Mouse (Mus musculus) erythroblast, embryonic 14.5 days (primary cell): ENCODE data around the gene Mog. TPM values are rescaled to one million over a fixed set of nuclear protein-coding genes. Genes with fewer than 3 reads are reported as not detected.
A peak's percentile ranks its signal among the peaks of the same experiment; 100 is the strongest.
"Not testable (repeated sequence)": the region's sequence is repeated elsewhere in the genome, so short reads cannot be mapped to it uniquely, and the experiment has no call there.

Experiments
- H3K27me3 ChIP-seq: 2 replicates; pipeline ENCODE4 v1.6.1; 2012; ENCODE audit warnings: inconsistent platforms; ENCODE audit not compliant: control insufficient read depth
- H3K36me3 ChIP-seq: 2 replicates; pipeline ENCODE4 v1.6.1; 2012; ENCODE audit warnings: mild to moderate bottlenecking, inconsistent platforms; ENCODE audit not compliant: control insufficient read depth
- H3K4me1 ChIP-seq: 2 replicates; pipeline ENCODE4 v1.6.1; 2012; ENCODE audit warnings: inconsistent platforms; ENCODE audit not compliant: control insufficient read depth
- H3K4me3 ChIP-seq: replicated peaks from 2 replicates; pipeline ENCODE3; 2012; ENCODE audit warnings: moderate library complexity, mild to moderate bottlenecking, inconsistent platforms
- H3K9me3 ChIP-seq: 2 replicates; pipeline ENCODE4 v1.6.1; 2012; ENCODE audit warnings: low read length, inconsistent platforms, mixed read lengths; ENCODE audit not compliant: control insufficient read depth
- GATA1 ChIP-seq: IDR thresholded peaks from 2 replicates; pipeline ENCODE4 v1.6.1; 2012; ENCODE audit warnings: low read length, inconsistent platforms, mixed read lengths
- TAL1 ChIP-seq: IDR thresholded peaks from 3 replicates; pipeline ENCODE4 v1.6.1; 2012; ENCODE audit warnings: low read length, inconsistent platforms, mixed read lengths
- polyA plus RNA-seq: library from polyadenylated mRNA; stranded (reverse); fragments of >175 nt; gene quantifications from 2 replicates; pipeline ENCODE4 v1.2.3, GENCODE M21; 2012

Mog gene
- polyA plus RNA-seq, 1 experiment: not detected

GRCm38 (mm10) chr17:37002364-37003330, 20.6 kb downstream of the Mog start:
- Histone ChIP-seq H3K36me3 (no peaks in the 10 kb centered on the region), H3K9me3 (no peaks in the 10 kb centered on the region), H3K27me3 (peaks cover 28% of the 10 kb centered on the region), H3K4me1 (no peaks in the 10 kb centered on the region), H3K4me3 (peak overlapping the region; percentile 36)
- TF ChIP-seq GATA1: no peak
- no peak for TF ChIP-seq TAL1

GRCm38 (mm10) chr17:37000863-37001262, 22.3 kb downstream of the Mog start, which contains the start of gene Zfp57:
TSS of gene Zfp57 (plus strand) at chr17:37001163.
- H3K4me1 ChIP-seq: no peaks in the 10 kb centered on the region
- no peaks in the 10 kb centered on the region for H3K9me3 ChIP-seq
- no peak within 1 kb of the TSS for H3K4me3 ChIP-seq
- H3K27me3 ChIP-seq: peaks cover 28% of the 10 kb centered on the region
- H3K36me3 ChIP-seq: no peaks in the 10 kb centered on the region
- TF ChIP-seq GATA1: no peak
- TF ChIP-seq TAL1: no peak

GRCm38 (mm10) chr17:36998477-36998876, 24.7 kb downstream of the Mog start:
- no peaks in the 10 kb centered on the region for H3K4me1 ChIP-seq
- H3K4me3 ChIP-seq: no peak overlapping the region

GRCm38 (mm10) chr17:36997033-36997735, 26.0 kb downstream of the Mog start:
- Histone ChIP-seq H3K36me3 (no peaks in the 10 kb centered on the region), H3K4me1 (no peaks in the 10 kb centered on the region), H3K4me3 (no peak overlapping the region), H3K27me3 (peaks cover 8% of the 10 kb centered on the region), H3K9me3 (no peaks in the 10 kb centered on the region)
- TF ChIP-seq GATA1: no peak

More at GRCm38 (mm10) chr17:36998477-36998876, 24.7 kb downstream of the Mog start:
- no peaks in the 10 kb centered on the region for H3K9me3 ChIP-seq
- H3K27me3 ChIP-seq: peaks cover 20% of the 10 kb centered on the region
- no peaks in the 10 kb centered on the region for H3K36me3 ChIP-seq
- TF ChIP-seq GATA1: no peak
- TF ChIP-seq TAL1: no peak

- Histone ChIP-seq H3K4me1 (no peaks in the 10 kb centered on the region), H3K36me3 (no peaks in the 10 kb centered on the region), H3K27me3 (0 out of 2 replicates have a peak, but pooled peaks cover 2% of the 10 kb centered on the region), H3K9me3 (no peaks in the 10 kb centered on the region), H3K4me3 (no peak overlapping the region)
- TF ChIP-seq TAL1 (no peak), GATA1 (no peak)
Observed at GRCm38 (mm10) chr17:36995448-36995847, 27.8 kb downstream of the Mog start.

- no peak for TF ChIP-seq TAL1
- TF ChIP-seq GATA1: no peak
- no peak overlapping the region for H3K4me3 ChIP-seq
- peaks cover 3% of the 10 kb centered on the region for H3K27me3 ChIP-seq
- H3K9me3 ChIP-seq: no peaks in the 10 kb centered on the region
- H3K36me3 ChIP-seq: no peaks in the 10 kb centered on the region
- H3K4me1 ChIP-seq: no peaks in the 10 kb centered on the region
Observed at GRCm38 (mm10) chr17:36994528-36994927, 28.7 kb downstream of the Mog start.

GRCm38 (mm10) chr17:36993770-36994325, 29.4 kb downstream of the Mog start:
- no peaks in the 10 kb centered on the region for H3K4me1 ChIP-seq
- H3K27me3 ChIP-seq: peaks cover 10% of the 10 kb centered on the region
- no peaks in the 10 kb centered on the region for H3K36me3 ChIP-seq
- H3K9me3 ChIP-seq: no peaks in the 10 kb centered on the region
- no peak for TF ChIP-seq TAL1
- no peak for TF ChIP-seq GATA1
- H3K4me3 ChIP-seq: no peak overlapping the region

- H3K4me3 ChIP-seq: no peak overlapping the region
- H3K4me1 ChIP-seq: no peaks in the 10 kb centered on the region
- no peaks in the 10 kb centered on the region for H3K36me3 ChIP-seq
- H3K9me3 ChIP-seq: no peaks in the 10 kb centered on the region
- peaks cover 23% of the 10 kb centered on the region for H3K27me3 ChIP-seq
- TF ChIP-seq TAL1 (no peak), GATA1 (no peak)
Observed at GRCm38 (mm10) chr17:36992336-36993104, 30.7 kb downstream of the Mog start.

- H3K4me3 ChIP-seq, H3K4me1 ChIP-seq, H3K9me3 ChIP-seq, H3K36me3 ChIP-seq: not testable (repeated sequence)
- peaks cover 31% of the 10 kb centered on the region for H3K27me3 ChIP-seq
Observed at GRCm38 (mm10) chr17:36990630-36991029, 32.6 kb downstream of the Mog start.
